Mouse (Mus musculus): ENCODE measurements around the gene Dyrk1a.

The Dyrk1a gene

DNA sequence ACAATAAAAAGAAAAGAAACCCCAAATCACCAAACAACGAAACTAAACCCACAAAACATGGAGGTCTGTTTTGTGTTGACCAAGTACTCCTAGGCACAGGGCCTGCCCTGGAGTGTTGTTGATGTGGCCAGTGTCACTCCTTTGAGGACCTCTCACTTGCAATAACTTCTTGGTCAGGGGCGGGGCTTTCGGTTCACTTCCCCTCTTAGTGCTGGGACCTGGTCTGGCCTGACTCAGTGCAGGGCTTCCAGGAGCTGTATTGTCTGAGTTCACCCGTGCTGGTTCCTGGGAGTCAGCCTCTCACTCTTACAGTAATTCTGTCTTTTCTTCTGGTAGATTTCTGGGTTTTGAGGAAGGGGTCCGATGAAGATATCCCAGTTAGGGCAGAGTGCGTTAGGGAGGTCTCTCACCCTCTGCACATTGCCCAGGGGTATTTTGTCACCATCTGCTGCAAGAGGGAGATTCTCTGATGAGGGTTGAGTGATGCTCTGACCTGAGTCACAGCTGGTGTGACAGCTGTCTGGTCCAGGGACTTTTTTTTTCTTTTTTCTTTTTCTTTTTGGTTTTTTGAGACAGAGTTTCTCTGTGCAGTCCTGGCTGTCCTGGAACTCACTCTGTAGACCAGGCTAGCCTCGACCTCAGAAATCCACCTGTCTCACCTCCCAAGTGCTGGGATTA lies 150.8 kb downstream of the Dyrk1a start:
- no peak for DNase-seq

DNA sequence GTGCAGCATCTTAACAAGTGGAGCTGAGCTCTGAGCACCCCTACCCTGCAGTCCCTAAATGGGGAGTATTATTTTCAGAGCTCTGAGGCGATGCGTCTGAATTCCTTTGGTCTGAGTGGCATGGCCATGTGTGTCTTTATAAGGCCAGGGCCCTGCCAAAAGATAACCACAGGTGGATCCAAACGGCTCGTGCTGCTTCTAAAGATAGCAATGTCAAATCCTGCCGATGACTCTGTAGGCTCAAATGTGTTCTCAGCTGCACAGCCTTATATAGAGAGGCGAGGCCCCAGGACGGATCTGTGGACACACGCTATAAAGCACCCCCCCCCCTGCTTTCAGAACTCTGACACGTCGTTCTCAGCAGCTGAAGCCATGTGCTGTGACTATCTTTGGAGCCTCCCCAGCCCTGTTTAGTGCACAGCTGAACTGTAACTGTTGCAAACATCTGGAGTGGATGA lies 151.8 kb downstream of the Dyrk1a start:
- no peak for DNase-seq

DNA sequence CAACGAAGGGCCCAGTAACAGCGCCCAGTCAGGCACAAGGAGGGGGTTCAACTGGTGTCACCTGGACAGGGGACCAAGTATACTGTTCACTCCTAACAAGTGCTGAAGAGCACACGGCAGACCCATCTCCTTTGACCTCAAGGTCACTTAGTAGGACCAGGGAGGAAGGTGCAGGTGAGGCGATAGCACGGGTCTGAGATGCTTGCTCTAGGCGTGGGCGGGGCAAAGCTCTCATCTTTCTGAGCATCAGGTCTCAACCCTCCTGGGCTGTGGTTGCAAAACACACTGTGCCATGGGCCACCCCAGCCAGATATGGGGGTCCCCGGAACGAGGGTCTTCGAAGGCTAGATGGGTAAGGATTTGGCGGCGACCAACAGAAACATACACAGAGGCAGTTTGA lies 153.1 kb downstream of the Dyrk1a start:
- DNase-seq: peak; percentile 23

DNA sequence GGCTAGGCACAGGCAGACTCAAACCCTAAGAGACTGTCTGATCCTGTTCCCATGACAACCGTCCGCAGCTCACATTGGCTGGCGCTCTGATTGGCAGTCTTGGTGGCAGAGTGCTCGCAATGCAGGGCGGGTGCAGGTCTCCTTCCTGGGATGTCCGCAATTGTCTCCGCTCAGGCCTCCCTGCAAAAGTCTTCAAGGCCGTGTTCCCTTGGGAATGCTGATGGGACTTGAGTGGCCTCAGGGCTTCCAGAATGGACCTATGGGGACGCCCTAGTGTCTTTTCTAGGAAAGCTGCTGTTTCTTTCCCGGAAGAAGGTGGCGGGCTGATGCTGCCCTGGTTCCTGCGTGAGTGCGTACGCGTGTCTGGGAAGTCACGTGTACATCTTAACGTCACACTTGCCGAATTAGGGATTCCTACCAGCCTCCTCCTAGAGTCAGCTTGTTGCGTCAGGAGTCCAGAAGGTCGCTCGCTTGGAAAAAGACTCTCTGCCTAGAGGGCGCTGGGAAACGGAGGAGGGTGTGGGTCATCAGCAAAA lies 154.3 kb downstream of the Dyrk1a start:
- DNase-seq: peak; percentile 86

DNA sequence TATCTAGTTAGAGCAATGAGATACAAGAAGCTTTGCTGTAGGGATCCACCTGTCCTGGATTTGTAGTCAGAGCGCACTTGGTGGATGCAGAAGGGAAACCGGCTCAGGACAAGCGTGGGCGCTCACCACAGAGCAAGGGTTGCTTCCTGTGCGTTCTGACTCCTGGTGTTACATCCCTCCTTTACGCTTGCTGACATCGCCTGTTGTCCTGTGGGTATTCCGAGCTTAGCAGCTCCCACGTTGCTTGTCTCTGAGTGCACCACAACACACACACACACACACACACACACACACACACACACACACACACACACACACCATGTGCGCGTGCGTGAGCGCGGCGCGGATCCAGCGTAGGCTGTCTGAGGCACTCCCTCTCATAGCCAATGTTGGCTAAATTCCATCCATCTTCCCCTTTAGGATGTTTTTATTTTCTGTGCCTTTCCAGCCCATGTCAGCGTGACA lies 155.0 kb downstream of the Dyrk1a start:
- DNase-seq: peak; percentile 51

DNA sequence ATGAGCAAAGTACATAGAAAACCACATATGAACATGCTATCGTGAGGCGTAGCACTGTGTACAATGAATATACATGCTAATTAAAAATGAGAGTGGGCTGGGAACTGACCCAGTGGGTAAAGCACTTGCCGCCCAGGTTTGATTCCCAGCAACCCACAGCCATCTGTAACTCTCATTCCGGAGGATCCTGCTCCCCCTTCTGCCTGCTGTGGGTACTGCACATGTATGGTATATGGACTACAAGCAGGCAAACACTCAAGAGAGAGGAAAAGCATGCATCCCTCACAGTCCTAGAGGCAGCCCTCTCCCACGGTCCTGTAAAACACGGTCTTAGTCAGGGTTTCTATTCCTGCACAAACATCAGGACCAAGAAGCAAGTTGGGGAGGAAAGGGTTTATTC lies 159.4 kb downstream of the Dyrk1a start:
- no peak for DNase-seq

DNA sequence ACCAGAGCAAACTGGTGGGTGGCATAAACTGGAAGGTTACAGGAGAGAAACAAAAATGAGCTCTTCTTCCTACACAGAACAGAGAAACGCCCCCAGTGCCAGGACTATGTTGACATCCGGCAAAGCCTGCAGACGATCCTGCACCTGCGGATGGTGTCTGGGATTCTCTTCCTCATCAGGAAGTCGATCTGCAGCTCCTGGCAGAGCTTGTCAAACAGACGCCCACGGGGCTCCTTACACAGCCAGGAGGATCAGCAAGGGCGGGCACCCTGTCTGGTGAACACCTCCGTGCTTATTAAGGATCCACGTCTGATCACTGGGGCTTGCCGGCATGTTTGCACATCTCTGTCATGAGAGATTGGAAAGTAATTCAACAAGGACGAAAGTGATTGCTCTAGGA lies 161.2 kb downstream of the Dyrk1a start:
- no peak for DNase-seq

DNA sequence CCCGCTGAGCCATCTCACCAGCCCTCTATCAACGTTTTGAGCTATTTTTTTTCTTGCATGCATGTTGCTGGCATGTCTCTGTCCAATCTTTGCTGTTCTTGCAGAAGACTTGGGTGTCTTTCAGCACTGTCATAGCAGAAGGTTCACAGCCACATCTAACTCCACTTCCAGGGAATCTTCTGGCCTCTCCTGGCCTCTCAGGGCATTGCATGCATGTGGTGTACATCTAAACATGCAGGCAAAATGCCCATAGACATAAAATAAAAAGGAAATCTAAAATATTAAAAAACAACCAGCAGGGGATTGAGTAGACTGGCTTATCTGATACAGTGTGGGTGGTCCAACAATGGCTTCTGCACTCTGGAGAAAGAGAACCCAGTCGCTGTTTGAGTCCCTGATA lies 165.7 kb downstream of the Dyrk1a start:
- DNase-seq: no peak

DNA sequence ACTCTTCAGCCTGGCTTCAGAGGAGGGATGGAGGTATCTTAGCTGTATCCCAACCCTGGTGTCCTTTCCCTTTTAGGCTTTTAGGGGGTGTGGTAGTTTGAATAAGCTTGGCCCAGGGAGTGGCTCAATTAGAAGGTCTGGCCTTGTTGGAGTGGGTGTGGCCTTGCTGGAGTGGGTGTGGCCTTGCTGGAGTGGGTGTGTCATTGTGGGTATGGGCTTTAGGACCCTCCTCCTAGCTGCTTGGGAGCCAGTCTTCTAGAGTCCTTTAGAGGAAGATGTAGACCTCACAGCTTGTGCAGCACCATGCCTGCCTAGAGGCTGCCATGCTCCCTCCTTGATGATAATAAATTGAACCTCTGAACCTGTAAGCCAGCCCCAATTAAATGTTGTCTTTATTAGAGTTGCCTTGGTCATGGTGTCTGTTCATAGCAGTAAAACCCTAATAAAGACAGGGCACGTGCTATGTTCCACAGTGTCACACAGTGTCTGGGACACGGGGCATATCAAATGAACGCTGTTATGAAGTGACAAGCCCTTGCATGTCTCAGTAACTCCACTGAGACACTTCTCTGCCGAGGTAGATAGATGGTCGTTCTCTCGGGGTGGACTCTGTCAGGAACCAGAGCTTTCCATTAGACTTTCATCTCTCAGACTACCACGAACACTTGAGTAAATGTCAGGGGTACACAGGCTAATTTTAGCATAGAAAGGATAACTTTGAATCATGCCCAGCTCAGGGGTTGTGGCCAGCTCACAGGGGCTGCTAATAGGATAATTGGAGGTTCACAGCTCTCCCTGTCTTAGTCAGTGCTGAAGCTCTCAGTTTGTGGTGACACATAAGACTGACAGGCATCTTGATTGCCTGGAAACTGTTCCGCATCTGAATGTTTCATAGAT lies 166.9 kb downstream of the Dyrk1a start:
- no peak for DNase-seq

DNA sequence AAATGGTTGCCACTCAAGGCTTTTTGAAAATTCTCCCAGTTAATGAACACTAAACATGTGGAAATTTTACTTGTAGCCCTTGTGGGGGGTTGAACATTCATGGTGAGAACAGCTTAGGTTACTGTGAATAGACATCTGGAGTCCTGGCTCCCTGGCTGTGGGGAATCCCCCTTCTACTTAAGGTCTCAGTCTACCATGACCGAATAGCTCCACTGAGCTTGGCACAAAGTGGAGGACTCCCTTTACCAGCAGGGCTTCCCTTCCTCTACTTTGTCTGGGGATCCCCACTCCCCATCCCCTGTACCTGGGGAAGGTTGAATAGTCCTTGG lies 167.5 kb downstream of the Dyrk1a start:
- no peak for DNase-seq

DNA sequence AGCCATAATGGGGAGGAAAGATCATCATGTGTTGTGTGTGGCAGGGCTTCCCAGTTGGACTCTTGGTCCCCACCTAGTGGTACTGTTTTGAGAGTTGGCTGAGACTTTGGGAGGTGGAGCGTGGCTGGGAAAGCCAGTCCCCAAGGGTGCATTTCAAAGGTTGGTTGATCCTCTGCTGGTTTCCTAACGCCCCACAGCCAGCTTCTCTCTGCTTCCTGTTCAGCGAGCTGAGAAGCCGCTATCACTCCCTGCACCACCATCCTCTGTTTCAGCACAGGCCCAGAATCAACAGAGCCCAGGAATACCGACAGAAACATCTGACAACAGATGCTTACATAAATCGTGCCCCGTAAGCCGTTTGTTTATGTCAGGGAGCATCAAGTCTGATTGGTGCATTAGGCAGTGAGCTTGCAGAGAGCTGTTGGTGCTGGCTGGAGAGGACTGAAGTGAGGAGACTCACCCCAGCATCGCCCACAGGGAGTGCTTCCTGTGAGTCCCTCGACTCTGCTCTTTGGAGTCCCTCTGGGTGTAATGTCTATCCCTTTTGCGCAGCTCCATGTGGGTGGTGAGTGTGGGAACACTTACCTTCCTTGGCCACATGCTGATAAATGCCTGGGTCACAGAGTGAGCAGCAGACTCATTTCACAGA lies 174.2 kb downstream of the Dyrk1a start:
- peak; percentile 41 for DNase-seq

DNA sequence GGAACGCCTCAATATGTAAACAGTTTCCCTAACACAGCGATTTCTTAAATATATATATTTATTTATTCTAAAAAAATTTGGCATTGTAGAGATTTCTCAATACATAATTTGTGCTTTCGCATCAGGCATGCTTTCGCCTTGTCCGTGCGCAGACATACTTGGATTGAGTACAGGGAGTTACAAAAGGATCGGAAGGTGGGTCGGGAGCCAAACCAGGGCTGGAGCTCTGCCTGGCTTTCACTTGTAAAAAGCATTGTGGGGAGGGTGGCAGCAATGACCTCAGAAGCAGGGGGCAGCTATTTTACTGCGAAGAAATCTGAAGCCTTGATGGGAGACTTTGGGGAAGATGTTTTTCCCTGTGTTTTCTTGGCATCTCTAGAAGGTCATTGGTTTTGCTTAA lies 175.2 kb downstream of the Dyrk1a start:
- peak; percentile 40 for DNase-seq

Measured in cerebellum, adult 8-10 months (tissue).